Mouse (Mus musculus) brain, embryonic 18.5 days (tissue): ENCODE results near the gene Lpin3.

ENCODE experiments used
- DNase-seq: peaks from one replicate; pipeline ENCODE4 v3.0.0-alpha.2; 2012; ENCODE audit warnings: low read depth, low spot score

Lpin3 gene

GRCm38 (mm10) chr2:160880453-160881195 is at the start of gene Lpin3:
Gene Lpin3 (plus strand): TSS chr2:160880670.
- DNase-seq = no peak

- no peak for DNase-seq
These were observed 39.6 kb upstream of the Lpin3 start for GRCm38 (mm10) chr2:160840838-160841237.

- DNase-seq = no peak
These were observed 32.8 kb upstream of the Lpin3 start for GRCm38 (mm10) chr2:160847664-160848063.

DNA sequence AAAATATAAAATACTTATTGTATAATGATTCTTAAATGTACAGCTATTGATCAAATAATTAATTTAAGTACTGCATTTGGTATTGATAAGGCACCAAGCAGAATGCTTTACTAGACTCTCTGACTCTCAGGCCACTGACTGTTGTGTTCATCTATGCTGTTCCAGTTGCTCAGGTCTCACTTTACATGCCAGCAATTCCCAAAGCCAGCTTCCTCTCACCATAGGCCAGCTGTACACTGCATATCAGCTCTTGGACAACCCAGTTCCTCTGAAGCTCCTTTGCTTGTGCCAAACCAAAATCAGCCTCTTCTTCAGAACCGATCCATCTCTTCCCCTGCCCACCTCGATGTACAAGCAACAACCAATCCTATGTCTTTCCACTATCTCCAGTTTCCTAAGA is 32.3 kb upstream of the Lpin3 start:
- no peak for DNase-seq

GRCm38 (mm10) chr2:160849617-160850240 is 30.7 kb upstream of the Lpin3 start:
- no peak for DNase-seq

DNA sequence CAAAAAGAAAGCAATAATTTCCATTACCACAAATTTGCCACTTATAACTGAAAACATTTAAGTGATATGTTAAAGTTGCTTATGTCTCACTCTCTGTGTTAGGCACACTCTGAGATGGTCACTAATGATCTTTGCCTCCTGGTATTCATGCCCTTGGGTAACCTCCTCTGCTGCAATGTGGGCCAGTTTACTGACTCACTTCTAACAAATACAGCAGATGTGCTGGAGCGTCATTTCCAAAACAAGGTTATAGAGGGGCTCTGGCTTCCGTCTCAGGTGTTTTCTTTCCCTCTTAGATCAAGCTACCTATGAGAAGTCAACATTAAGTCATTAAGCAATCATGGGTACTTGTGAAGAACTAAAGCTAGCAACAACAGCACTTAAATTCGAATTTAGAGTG is 30.1 kb upstream of the Lpin3 start:
- no peak for DNase-seq

GRCm38 (mm10) chr2:160854687-160855086 is 25.8 kb upstream of the Lpin3 start:
- peak; percentile 51 for DNase-seq

DNA sequence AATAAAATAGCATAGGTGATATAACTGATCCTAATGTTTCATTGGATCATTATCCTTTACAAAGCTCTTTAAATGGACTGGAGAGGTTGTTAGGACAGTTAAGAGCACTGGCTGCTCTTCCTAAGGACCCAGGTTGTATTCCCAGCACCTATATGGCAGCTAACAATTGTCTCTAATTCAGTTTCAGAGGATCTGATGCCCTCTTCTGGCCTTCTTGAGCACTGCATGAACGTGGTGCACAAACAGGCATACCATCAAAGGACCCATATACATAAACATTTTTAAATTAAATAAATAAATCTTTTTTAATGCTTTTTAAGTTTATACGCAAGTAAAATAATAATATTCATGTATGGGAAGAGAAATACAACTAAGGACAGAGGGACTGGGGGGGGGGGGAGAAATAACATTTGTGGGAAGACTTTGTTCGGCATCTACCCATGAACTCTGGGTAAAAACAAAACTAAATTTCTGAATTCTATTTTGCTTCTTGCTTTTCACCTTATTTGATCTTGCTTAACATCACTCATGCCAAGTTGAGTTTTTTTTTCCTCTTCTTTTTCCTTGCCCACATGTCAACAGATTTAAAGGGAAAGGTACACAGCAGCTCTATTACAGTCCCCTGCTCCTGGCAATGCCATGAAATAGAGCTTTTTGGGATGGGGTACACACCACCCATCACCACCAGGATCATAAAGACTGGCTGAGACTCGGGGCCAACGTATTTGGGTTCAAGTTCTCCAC is 23.9 kb upstream of the Lpin3 start:
- no peak for DNase-seq

DNA sequence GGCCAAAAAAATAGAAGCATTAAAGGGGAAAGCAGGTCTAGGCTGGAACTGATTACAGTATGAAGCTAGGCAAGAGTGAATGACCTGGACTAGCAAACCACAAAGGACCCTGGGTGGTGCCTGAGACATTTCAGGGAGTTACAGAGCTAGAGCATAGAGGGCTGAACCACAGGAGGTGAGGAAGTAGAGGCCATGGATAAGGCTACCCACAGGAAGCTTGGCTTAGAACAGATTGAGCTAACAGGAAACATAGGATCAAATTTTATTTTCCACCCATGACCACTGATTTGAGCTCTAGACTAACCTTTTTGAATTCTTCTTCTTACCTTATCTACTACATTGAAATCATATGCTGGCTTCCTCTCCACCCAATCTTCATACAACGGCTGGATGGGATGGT is 20.1 kb upstream of the Lpin3 start:
- no peak for DNase-seq

GRCm38 (mm10) chr2:160864112-160864511 is 16.4 kb upstream of the Lpin3 start:
- DNase-seq = no peak

DNA sequence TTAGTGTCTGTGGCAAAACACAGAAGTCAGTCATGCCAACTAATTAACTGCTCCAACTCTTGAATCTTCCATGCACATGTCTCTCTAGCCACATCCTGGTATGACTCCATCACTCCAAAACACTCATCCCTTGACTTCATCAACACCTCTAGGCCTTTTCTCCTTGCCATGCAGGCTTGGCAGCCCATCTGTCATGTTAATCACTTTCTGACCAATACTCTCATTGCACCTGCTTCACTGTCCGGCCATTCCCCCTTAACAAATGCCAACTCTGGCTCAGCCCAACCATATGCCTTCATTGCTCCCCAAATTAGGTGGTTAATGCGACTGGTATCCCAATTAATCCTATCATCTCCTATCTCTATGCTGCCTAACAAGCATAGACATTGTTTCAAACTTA is 15.2 kb upstream of the Lpin3 start:
- DNase-seq = no peak

- no peak for DNase-seq
These were observed 11.0 kb upstream of the Lpin3 start for GRCm38 (mm10) chr2:160869446-160869845.

DNA sequence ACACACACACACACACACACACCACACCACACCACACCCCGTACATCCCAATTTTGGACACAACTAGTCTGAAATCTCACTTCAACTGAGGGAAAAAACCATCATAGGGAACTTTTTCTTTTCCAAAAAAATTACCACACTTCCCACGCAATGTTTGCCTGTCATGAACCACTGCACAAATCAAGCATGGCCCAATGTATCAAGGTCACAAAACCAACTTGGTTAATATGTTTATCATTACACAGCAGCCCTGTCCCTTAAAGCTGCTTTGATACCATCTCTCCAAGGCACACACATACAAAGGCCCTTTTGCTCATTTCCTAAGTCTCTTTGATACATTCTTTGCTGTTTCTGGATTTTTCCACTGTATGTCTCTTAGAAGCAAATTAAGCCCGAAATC is 9.2 kb upstream of the Lpin3 start:
- no peak for DNase-seq

DNA sequence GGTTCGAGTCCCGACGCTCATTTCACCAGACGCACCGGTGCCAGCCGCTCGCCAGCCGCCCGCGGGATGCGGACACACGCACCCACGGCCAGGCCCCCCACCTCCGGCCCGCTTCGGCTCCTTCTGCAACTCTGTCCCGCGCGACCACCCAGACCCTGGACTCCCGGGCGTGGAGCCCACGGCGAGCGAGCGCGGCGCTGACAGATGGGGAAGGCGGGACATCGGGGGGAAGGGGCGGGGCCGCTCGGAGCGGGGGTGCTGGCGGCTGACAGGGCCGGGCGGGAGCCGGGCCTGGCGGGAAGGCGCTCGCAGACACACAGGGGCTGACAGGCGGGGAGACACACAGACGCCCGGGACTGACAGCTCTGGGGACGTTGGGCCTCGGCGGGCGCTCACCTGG is 8.1 kb upstream of the Lpin3 start:
- peak; percentile 47 for DNase-seq

- DNase-seq = peak; percentile 84
These were observed 7.5 kb upstream of the Lpin3 start, which contains the start of gene Zhx3 for GRCm38 (mm10) chr2:160872890-160873382. Gene Zhx3 (minus strand): TSS chr2:160872998.

DNA sequence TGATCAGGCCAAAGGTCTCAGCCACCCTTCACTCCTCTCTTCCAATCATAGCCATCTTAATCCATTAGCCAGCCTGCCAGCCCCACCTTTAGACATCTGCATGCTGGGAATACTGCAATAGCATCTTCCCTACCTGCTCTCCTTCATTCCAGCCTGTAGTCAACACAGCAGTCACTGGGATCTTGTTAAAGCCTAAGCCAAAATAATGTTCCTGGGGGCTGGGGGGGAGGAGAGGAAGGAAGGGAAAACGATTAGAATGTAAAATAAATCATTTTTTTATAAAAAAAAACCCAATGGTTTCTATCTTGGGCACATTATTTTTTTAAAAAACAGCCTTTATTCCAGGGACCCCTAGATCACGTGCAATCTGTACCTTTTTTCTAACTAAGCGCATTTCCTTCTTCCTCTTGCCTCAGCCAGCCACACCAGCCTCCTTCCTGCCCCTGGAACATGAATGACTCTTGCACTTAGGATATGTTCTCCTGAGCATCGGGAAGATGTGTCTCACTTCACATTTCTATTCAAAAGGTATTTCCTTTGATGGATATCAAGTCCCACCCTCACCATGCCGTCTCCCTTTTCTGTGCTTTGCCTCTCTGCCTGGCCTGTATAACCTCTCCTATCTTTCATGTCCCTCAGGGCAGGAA is 6.1 kb upstream of the Lpin3 start:
- no peak for DNase-seq

- no peak for DNase-seq
These were observed 4.4 kb upstream of the Lpin3 start for GRCm38 (mm10) chr2:160876115-160876514.

DNA sequence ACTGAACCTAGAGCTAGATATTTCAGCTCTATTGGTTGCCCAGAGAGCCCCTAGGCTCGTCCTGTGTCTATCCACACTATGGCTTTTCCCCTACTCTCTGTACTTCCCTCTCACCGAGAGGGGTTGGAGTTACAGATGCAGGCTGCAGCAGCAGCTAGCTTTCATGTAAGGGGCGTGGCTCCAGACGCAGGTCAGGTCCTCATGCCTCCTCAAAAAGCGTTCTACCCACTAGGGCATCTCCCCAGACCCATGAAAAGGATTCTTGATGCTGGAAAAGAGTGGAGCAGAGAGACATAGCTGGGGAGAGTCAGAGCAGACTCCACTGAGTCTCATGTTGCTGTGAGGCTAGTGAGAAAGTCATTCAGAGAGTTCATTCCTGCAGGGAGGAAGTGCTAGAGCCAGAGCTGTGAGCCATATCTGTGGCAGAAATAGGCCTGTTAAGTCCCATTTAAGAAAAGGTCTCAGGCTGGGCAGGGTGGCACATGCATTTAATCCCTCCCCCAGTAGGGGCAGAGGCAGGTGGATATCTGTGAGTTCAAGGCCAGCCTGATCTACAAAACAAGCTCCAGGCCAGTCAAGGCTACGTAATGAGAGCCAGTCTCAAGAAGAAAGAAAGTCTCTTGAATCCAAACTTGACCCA is 1.1 kb downstream of the Lpin3 start:
- DNase-seq = no peak

DNA sequence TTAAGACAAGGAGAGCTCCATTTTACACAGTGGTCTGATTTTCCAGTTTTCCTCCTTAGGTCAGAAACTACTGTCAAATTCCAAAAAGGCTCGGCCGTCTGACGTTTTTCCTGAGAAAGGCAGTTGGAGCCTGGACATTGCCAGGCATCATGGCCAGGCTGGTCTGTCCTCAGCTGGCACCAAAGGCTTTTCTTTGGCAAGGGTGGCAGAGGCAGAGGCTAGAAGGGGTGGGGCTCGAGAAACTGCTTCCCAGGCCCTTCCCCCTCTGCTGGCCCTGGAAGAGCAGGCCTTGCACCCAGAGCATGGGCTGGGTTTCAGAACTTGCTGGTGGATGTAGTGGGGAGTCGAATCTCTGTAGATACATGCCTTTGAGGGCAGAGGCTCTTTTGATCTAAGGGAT is 2.0 kb downstream of the Lpin3 start:
- no peak for DNase-seq

GRCm38 (mm10) chr2:160883912-160884311 is 3.4 kb downstream of the Lpin3 start:
- DNase-seq = no peak

DNA sequence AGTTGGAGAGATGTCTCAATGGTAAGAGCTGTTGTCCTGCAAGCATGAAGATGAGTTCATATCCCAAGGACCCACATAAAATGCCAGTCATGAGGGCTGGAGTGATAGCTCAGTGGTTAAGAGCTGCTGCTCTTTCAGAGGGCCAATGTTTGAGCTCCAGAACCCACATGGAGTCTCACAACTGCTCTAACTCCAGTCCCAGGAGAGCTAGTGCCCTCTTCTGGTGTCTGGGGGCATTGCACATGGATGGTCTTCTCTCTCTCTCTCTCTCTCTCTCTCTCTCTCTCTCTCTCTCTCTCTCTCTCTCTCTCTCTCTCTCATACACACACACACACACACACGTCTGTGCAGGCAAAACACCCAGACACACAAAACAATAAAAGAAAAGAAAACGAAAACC is 4.4 kb downstream of the Lpin3 start:
- DNase-seq = no peak

GRCm38 (mm10) chr2:160886221-160886620 is 5.8 kb downstream of the Lpin3 start:
- DNase-seq = no peak
